ENCODE assay signal across 19 mouse cellular contexts in the genomic region with DNA sequence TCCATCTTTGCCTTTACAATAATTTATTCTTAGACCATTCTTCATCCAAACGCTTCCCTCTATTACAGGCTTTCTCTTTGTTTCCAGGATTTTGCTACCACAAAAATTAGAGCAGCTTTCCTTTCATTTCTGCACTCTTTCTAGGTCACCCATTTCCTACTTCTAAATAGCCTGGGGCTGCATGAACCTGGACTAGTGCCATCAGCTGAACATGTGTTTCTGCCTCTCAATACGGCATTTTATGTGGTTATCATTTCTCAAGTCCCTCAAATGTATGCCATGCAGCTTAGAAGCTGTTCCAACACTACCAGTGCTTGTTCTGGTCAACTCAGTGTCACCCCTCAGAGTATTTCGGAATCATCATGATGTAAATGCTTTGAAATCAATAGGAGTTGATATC.
A peak's percentile ranks its signal among the peaks of the same experiment; 100 is the strongest.
DNase-seq lines count a peak whose midpoint lies in the region; ATAC-seq and TF ChIP-seq lines count a peak whose summit lies in the region.
"Had no signal": no experiment of that assay in that cellular context is flagged by ENCODE, and none has a peak within 500 bp of the region (broad histone marks: within the 10 kb centered on the region; RNA-seq: fewer than 3 reads in every experiment).

No protein-coding gene starts in this region.

- H3K9me3 ChIP-seq in hindbrain, embryonic 16.5 days (ENCODE audit: control insufficient read depth, low read length), result no peaks in the 10 kb centered on the region
- H3K9me3 ChIP-seq in hindbrain, embryonic 11.5 days (ENCODE audit: control insufficient read depth, low read length), result no peaks in the 10 kb centered on the region
- H3K9me3 ChIP-seq in heart, embryonic 11.5 days (replicated peaks; ENCODE audit: control insufficient read depth, low read length), result no peaks in the 10 kb centered on the region
- H3K9me3 ChIP-seq: embryonic facial prominence, embryonic 10.5 days; forebrain, embryonic 13.5 days; heart, embryonic 15.5 days; hindbrain, embryonic 10.5 days; midbrain, embryonic 15.5 days had no signal

- ATAC-seq in hindbrain, embryonic 16.5 days, result 0 out of 2 replicates have a peak, but pooled peaks have one; percentile 27
- ATAC-seq in hindbrain, embryonic 11.5 days (ENCODE audit: low FRiP score), result no peak
- ATAC-seq in heart, embryonic 11.5 days (replicated peaks; ENCODE audit: insufficient number of reproducible peaks, low FRiP score, low TSS enrichment), result no peak
- ATAC-seq: forebrain, embryonic 13.5 days; midbrain, embryonic 15.5 days had no signal

- H3K27ac ChIP-seq in hindbrain, embryonic 16.5 days (ENCODE audit: low read depth, low read length), result no peak overlapping the region
- H3K27ac ChIP-seq in hindbrain, embryonic 11.5 days (ENCODE audit: low read depth, low read length), result no peak overlapping the region
- H3K27ac ChIP-seq in cerebellum, adult 2 months (ENCODE audit: insufficient read depth, low read length), result peak overlapping the region; percentile 76; the same call in 1 of the 2 replicates
- no peak overlapping the region for H3K27ac ChIP-seq in heart, embryonic 11.5 days (ENCODE audit: low read depth, low read length)
- H3K27ac ChIP-seq: embryonic facial prominence, embryonic 10.5 days; forebrain, embryonic 13.5 days; gastrocnemius, adult 2 months; heart, embryonic 15.5 days; hindbrain, embryonic 10.5 days; midbrain, embryonic 15.5 days had no signal

- TF ChIP-seq CTCF in cerebellum, adult 2 months (IDR thresholded peaks at IDR 0.05; ENCODE audit: borderline replicate concordance, insufficient read depth, low read depth, low read length), result no peak

- TF ChIP-seq POLR2A in cerebellum, adult 2 months (IDR thresholded peaks at IDR 0.05; ENCODE audit: borderline replicate concordance, insufficient read depth, low read length), result no peak
- no peak for TF ChIP-seq POLR2A in myocyte (IDR thresholded peaks at IDR 0.05; ENCODE audit: insufficient read length, low read depth)

- 57% methylated on average over 3 of the region's 3 CpGs for WGBS in hindbrain, embryonic 16.5 days
- WGBS in hindbrain, embryonic 11.5 days, result 71% methylated on average over 3 of the region's 3 CpGs
- WGBS in cerebellum, adult 2 months, result 18% methylated on average over 3 of the region's 3 CpGs
- 70% methylated on average over 3 of the region's 3 CpGs for WGBS in heart, embryonic 11.5 days (ENCODE audit: insufficient replicate concordance)

- H3K79me2 ChIP-seq in myocyte (ENCODE audit: control insufficient read depth, insufficient read depth), result no peaks in the 10 kb centered on the region

- DNase-seq in hindbrain, embryonic 11.5 days (ENCODE audit: low spot score), result no peak
- peak; percentile 22 for DNase-seq in NIH3T3 (ENCODE audit: low read depth)
- peak; percentile 63 to 77 for DNase-seq in cerebellum, adult 2 months
- no peak for DNase-seq in embryo, embryonic 10.5 days (ENCODE audit: low spot score)
- DNase-seq: adrenal gland, postnatal 36 days; gastrocnemius, adult 2 months; heart, adult 11 months; kidney, adult 11 months; kidney, postnatal 36 days; lung, postnatal 10 days; thymus, postnatal 36 days had no signal

- H3K4me1 ChIP-seq in hindbrain, embryonic 16.5 days (ENCODE audit: control insufficient read depth, insufficient read depth, low read depth, low read length), result no peaks in the 10 kb centered on the region
- H3K4me1 ChIP-seq in hindbrain, embryonic 11.5 days (replicated peaks; ENCODE audit: control insufficient read depth, insufficient read depth, low read length), result no peaks in the 10 kb centered on the region
- H3K4me1 ChIP-seq in cerebellum, adult 2 months (ENCODE audit: control insufficient read depth, insufficient read depth, low read length), result peaks cover 8% of the 10 kb centered on the region; the same call in 1 of the 2 replicates
- H3K4me1 ChIP-seq in heart, embryonic 11.5 days (ENCODE audit: control insufficient read depth, insufficient read depth, low read length), result no peaks in the 10 kb centered on the region
- H3K4me1 ChIP-seq: embryonic facial prominence, embryonic 10.5 days; heart, embryonic 15.5 days; hindbrain, embryonic 10.5 days; midbrain, embryonic 15.5 days had no signal

- no peak overlapping the region for H3K9ac ChIP-seq in hindbrain, embryonic 16.5 days (ENCODE audit: low read depth, low read length)
- no peak overlapping the region for H3K9ac ChIP-seq in hindbrain, embryonic 11.5 days (ENCODE audit: low read depth, low read length)
- no peak overlapping the region for H3K9ac ChIP-seq in heart, embryonic 11.5 days (ENCODE audit: low read depth, low read length)
- H3K9ac ChIP-seq: forebrain, embryonic 13.5 days; heart, embryonic 15.5 days; midbrain, embryonic 15.5 days had no signal

- no peak overlapping the region for H3ac ChIP-seq in myocyte (ENCODE audit: control insufficient read depth, insufficient read length)

- H3K27me3 ChIP-seq in hindbrain, embryonic 16.5 days (replicated peaks; ENCODE audit: control insufficient read depth, insufficient read depth, low read length), result no peaks in the 10 kb centered on the region
- no peaks in the 10 kb centered on the region for H3K27me3 ChIP-seq in hindbrain, embryonic 11.5 days (ENCODE audit: control insufficient read depth, insufficient read depth, low read length)
- no peaks in the 10 kb centered on the region for H3K27me3 ChIP-seq in cerebellum, adult 2 months (ENCODE audit: control insufficient read depth, insufficient read depth, low read length)
- H3K27me3 ChIP-seq in myocyte (ENCODE audit: control insufficient read depth, insufficient read depth, insufficient read length), result no peaks in the 10 kb centered on the region
- no peaks in the 10 kb centered on the region for H3K27me3 ChIP-seq in heart, embryonic 11.5 days (ENCODE audit: control insufficient read depth, insufficient read depth, low read length)
- H3K27me3 ChIP-seq: forebrain, embryonic 13.5 days; heart, embryonic 15.5 days; midbrain, embryonic 15.5 days had no signal

- no peaks in the 10 kb centered on the region for H3K36me3 ChIP-seq in hindbrain, embryonic 16.5 days (ENCODE audit: control insufficient read depth, insufficient read depth, low read length)
- no peaks in the 10 kb centered on the region for H3K36me3 ChIP-seq in hindbrain, embryonic 11.5 days (ENCODE audit: control insufficient read depth, insufficient read depth, low read length)
- H3K36me3 ChIP-seq in myocyte (ENCODE audit: control insufficient read depth, insufficient read depth), result no peaks in the 10 kb centered on the region
- no peaks in the 10 kb centered on the region for H3K36me3 ChIP-seq in heart, embryonic 11.5 days (ENCODE audit: control insufficient read depth, insufficient read depth, low read length)
- H3K36me3 ChIP-seq: embryonic facial prominence, embryonic 10.5 days; heart, embryonic 15.5 days; hindbrain, embryonic 10.5 days; midbrain, embryonic 15.5 days had no signal

- H3K4me2 ChIP-seq in hindbrain, embryonic 16.5 days (ENCODE audit: low read length), result no peak overlapping the region
- no peak overlapping the region for H3K4me2 ChIP-seq in hindbrain, embryonic 11.5 days (replicated peaks; ENCODE audit: low read depth, low read length)
- peak overlapping the region; percentile 7 for H3K4me2 ChIP-seq in myocyte (ENCODE audit: low read depth)
- no peak overlapping the region for H3K4me2 ChIP-seq in heart, embryonic 11.5 days
- H3K4me2 ChIP-seq: forebrain, embryonic 13.5 days; heart, embryonic 15.5 days; midbrain, embryonic 15.5 days had no signal

- no peak overlapping the region for H3K4me3 ChIP-seq in hindbrain, embryonic 16.5 days (ENCODE audit: low read length)
- no peak overlapping the region for H3K4me3 ChIP-seq in hindbrain, embryonic 11.5 days (ENCODE audit: low read depth, low read length)
- H3K4me3 ChIP-seq in cerebellum, adult 2 months (replicated peaks; ENCODE audit: insufficient read depth, low read depth, low read length), result no peak overlapping the region
- no peak overlapping the region for H3K4me3 ChIP-seq in myocyte
- no peak overlapping the region for H3K4me3 ChIP-seq in heart, embryonic 11.5 days (ENCODE audit: low read depth, low read length)
- H3K4me3 ChIP-seq: embryonic facial prominence, embryonic 10.5 days; forebrain, embryonic 13.5 days; gastrocnemius, adult 2 months; heart, embryonic 15.5 days; hindbrain, embryonic 10.5 days; midbrain, embryonic 15.5 days had no signal

TF ChIP-seq in myocyte, 11 proteins besides CTCF, POLR2A, EP300 and RAD21:
- TF ChIP-seq CEBPB (IDR thresholded peaks at IDR 0.05; ENCODE audit: insufficient read depth, poor library complexity, severe bottlenecking) (no peak), MAX (IDR thresholded peaks at IDR 0.05; ENCODE audit: low read depth) (no peak), SRF (IDR thresholded peaks at IDR 0.05; ENCODE audit: control insufficient read depth, insufficient read length, low read depth) (no peak), USF1 (IDR thresholded peaks at IDR 0.05; ENCODE audit: low read depth) (no peak), E2F4 (IDR thresholded peaks at IDR 0.05; ENCODE audit: insufficient read depth) (no peak), REST (IDR thresholded peaks at IDR 0.05; ENCODE audit: insufficient read depth, insufficient read length) (no peak), MYOD1 (IDR thresholded peaks at IDR 0.05; ENCODE audit: control insufficient read depth in 1 of 3, insufficient read length in 2 of 3, low read depth in 2 of 3) (no peak), TCF12 (IDR thresholded peaks at IDR 0.05; ENCODE audit: insufficient read depth, poor library complexity, severe bottlenecking) (no peak), TCF3 (IDR thresholded peaks at IDR 0.05; ENCODE audit: insufficient read length, low read depth) (no peak), POLR2AphosphoS2 (IDR thresholded peaks at IDR 0.05; ENCODE audit: insufficient read length, low read depth) (no peak), MYOG (IDR thresholded peaks at IDR 0.05; ENCODE audit: control insufficient read depth in 1 of 3, insufficient read depth in 1 of 3, insufficient read length in 2 of 3, low read depth in 2 of 3) (no peak)

Comparison
In these comparisons a context has a peak if more than half of its experiments do, and no peak if none do; other contexts are left out.
1. DNase-seq: peak in NIH3T3 (single experiment) and cerebellum, adult 2 months (2 of 2); none in hindbrain, embryonic 11.5 days (single experiment) and embryo, embryonic 10.5 days (single experiment).